Mouse (Mus musculus) gastrocnemius, adult 8-10 months (tissue): Measurements from ENCODE around the gene Bag6. TPM values are rescaled to one million over a fixed set of nuclear protein-coding genes. Genes with fewer than 3 reads are reported as not detected.
A peak's percentile ranks its signal among the peaks of the same experiment; 100 is the strongest.

ENCODE experiments used
- DNase-seq, 2 experiments: peaks; one replicate each; pipeline ENCODE4 v3.0.0; 2022; ENCODE audit warnings: low spot score in 2 of 2
- total RNA-seq, 4 experiments: library from RNA; stranded (reverse); gene quantifications; 2 replicates each; pipeline ENCODE4 v1.2.4; 2022

Gene Bag6
- total RNA-seq, 4 experiments from 2014 or later = 206 to 247 (median 236) TPM

DNA sequence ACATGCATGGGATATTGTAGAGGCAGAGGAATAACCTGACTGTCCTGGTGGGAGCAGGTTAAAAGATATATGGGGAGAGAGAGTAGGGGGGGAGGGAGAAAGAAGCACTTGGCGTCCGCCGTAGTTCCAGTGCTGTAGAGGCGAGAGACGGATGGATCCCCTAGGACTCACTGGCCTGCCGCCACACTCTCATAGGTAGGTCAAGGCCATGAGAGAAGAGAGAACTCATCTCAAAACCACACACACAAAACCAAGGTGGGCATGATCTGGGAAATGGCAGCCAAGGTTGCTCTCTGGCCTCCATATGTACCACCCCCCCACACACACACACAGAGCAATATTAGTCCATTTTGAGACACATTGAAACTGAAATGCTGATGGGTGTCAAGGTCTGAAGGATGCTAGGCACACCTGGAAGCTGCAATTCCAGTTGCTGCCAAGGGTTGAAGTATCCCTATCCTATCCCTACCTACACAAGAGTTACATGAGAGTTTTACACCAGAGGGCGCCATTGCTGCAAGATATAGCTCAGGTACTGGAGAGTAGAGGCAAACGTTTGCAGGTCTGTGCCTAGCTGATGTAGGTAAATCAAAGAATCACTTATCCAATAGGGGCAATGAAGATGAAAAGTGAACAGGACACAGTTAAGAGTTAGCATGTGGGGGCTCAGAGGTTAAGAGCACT lies 31.5 kb downstream of the Bag6 start:
- no peak for DNase-seq

- DNase-seq = no peak
These were observed 32.8 kb downstream of the Bag6 start for GRCm38 (mm10) chr17:35167794-35168193.

- no peak for DNase-seq
These were observed 33.7 kb downstream of the Bag6 start for GRCm38 (mm10) chr17:35168541-35169207.

- no peak for DNase-seq
These were observed 37.7 kb downstream of the Bag6 start for GRCm38 (mm10) chr17:35172445-35173234.

DNA sequence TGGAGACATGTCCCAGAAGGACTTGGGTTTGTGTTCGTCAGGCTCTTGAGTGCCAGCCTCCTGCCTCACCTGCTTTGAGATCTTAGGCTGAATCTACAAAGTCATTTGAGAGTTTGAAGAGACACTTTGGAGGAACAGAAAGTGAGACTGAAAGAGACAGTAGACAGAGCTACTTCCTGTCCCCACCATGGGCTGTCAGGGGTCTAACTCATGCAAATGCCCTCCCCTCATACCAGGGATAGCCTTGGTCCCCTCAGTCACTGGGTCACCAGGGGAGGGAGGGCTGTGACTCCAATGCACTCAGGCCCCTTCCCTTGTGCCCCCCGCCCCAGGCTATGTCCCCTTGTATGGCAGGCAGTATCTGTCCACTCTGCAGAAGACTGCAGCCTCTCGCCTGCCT lies 38.4 kb downstream of the Bag6 start:
- DNase-seq = no peak

- no peak for DNase-seq
These were observed 39.4 kb downstream of the Bag6 start for GRCm38 (mm10) chr17:35174201-35174977.

DNA sequence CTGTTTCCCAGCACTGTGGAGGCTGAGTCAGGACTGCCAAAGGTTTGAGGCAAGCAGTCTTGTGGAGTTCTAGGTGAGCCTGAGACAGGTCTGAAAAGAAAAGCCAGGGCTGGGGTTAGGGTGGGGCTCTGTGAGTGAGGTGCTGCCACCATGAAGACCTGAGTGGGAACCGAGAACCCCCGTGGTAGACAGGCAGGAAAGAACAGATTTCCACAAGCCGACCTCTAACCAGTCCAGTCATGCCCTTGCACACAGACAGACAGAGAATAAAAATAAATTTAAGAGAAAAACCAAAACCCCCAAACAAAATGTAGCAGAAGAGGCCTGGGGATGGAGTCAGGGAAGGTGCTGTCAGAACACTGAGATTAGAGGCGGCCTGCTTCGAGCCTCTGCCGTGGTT lies 40.4 kb downstream of the Bag6 start:
- no peak for DNase-seq

DNA sequence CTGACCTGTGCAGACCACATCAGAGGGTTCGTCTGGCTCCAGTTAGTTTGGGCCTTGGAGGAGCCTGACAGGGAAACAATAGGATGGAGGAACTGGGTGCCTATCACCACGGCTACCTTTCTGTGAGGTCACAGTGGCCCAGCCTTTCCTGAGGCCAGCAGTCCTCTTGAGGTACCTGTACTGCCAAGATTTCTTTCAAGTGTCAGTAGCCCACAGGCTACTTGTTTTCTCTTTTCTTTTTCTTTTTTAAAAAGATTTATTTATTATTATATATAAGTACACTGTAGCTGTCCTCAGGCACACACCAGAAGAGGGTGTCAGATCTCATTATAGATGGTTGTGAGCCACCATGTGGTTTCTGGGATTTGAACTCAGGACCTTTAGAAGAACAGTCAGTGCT lies 41.0 kb downstream of the Bag6 start, which contains the start of gene Aif1:
Gene Aif1, minus strand, starts transcription at position 101 of the 400 bp plus-strand sequence.
- no peak for DNase-seq

GRCm38 (mm10) chr17:35178528-35178927 lies 43.5 kb downstream of the Bag6 start:
- peak in 1 of 2 experiments; percentile 47 for DNase-seq

DNA sequence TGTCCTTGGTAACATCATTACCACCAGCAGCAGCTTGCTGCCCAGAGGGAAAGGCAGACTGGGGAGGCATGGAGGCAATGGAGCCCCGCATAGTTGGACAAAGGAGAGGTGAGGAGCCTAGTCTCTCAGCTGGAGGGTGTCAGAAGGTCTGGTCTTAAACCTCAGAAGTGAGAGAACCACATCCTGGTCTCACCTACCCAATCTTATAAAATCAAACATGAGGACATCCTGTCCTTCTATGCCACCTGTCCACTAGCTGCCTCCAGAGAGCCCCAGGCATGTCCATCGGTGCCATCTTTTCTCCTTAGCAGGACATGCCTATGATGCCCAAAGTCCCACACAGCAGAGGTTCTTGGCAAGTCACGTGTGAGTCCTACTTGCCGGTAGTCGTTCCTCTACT lies 45.1 kb downstream of the Bag6 start:
- no peak for DNase-seq

DNA sequence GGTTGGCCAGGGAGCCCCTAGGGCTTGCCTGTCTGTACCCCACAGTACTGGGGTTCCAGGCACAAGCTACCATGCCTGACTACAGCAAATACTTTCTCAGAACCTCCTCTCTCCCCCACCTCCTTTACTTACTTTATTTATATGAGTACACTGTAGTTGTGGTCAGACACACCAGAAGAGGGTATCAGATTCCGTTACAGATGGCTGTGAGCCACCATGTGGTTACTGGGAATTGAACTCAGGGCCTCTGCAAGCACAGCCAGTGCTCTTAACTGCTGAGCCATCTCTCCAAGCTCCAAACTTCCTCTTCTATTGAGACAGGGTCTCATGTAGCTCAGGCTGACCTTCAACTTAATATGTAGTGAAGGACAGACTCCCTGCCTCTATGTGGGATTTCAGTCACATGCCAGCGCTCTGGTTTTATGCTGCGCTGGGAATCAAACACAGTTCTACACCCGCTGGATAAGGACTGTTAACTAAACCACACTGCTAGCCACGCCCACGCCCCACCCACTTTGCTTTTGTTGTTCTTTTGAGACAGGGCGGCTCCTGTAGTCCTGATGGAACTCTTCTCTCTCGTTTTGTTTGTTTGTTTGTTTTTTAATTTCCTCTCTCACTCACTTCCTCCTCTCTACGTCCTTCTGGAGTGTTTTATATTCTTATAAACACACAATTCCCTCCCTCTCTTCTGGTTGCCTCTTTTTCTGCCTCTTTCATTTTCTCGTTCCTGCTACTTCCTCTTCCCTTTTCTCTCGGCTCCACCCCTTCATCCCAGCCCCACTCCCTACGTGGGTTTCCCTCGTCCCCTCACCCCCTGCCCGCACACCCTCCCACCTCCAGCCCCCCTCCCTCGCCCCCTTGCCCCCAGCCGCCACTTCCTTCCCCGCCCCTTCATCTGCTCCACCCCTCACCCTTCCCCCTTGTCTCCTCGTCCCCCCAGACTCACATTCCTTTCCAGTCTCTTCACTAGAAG lies 50.9 kb downstream of the Bag6 start:
- peak; percentile 55 to 77 for DNase-seq

- DNase-seq = no peak
These were observed 51.7 kb downstream of the Bag6 start for GRCm38 (mm10) chr17:35186681-35187080.

GRCm38 (mm10) chr17:35187345-35187744 lies 52.4 kb downstream of the Bag6 start:
- DNase-seq = no peak

DNA sequence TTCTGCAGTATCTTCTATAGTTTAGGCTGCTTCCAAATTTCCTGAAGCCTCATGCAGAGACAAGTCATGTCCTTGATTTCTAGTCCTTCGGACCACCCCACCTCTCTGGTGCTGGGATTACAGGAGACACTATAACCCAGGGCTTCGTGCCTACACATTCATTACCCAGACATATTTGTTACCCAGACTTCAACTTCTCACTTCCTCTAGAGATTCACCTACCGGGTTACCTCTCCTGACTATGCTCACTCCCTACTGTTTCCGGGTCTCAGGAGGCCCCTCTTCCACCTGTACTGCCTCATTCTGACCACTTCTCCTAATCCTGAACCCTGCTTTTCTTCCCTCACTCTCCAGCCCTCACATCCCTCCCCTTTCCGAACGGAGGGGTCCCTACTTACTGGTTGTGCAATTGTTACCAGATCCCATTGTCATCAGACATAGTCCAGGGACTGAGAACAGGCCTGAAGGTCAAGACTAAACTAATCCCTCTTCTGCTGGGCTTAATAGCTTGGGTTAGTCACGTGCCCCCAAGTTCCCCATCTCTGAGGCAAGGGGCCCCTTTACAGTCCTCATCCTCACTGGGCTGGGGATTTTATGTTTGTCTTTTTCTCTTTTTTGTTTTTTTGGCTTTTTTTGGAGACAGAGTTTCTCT lies 53.1 kb downstream of the Bag6 start, which contains the start of gene Lst1:
Gene Lst1, minus strand, starts transcription at position 481 of the 652 bp plus-strand sequence.
- no peak for DNase-seq

DNA sequence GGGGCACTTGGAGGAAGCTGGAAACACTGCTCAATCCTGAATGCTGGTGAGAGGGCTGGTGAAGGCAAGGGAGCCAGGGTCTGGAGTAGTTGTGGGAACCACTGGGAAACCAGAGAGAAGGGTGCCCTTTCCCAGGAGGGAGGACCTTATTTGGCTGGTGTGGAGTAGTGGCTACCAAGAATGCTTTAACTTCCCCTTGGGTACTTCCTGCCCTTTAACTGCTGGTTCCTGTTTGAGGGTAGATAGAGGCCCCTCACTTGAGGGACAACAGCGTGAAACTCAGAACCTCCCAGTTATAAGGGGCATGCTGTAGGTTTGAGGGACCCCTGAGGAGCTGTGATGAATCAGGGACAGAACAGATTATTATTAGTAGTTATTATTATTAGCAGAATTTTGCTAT lies 54.2 kb downstream of the Bag6 start:
- DNase-seq = no peak

DNA sequence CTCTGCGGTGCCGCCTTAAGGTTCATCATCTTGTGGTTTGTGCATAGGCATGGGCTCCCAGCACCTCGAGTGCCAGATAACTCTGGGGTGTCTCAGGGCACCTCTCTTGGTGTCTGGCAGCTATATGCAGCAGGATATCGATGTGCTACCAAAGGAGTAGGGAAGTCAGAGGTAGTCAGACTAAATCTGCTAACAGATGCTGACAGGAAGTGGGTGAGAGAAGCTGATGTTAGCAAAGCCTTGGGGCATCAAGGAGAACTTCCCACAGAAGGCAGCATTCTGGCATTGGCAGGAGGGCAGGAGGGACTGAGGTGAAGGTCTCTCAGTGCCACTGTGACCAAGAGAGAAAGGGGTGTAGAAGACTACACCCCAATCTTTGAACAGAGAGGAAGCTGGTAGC lies 55.1 kb downstream of the Bag6 start:
- no peak for DNase-seq

GRCm38 (mm10) chr17:35191723-35192122 lies 56.7 kb downstream of the Bag6 start:
- no peak for DNase-seq

DNA sequence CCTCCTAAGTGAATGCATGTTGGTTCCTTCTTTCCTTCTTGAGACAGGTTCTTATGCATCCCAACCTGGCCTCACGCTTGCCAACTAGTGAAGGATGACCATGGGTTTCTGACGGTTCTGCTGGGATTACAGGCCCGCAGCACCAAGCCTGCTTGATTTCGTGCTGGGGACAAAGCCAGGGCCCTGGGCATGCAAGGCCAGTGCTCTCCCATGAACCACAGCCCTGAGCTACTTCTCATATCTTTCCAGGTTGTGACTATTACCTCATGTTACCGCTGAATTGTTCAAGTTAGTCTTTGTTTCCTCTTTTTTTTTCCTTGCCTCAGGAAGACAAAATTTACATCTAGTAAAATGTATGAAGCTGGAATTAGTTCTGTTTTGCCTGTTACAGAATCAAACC lies 57.9 kb downstream of the Bag6 start:
- DNase-seq = no peak
